Mouse (Mus musculus) lung, embryonic 14.5 days (tissue): ENCODE data around the gene Astn1. TPM values are rescaled to one million over a fixed set of nuclear protein-coding genes. Genes with fewer than 3 reads are reported as not detected.

Experiments used
- ATAC-seq: fragments of 200-750 bp; cut with Nextera tagmentation; 2 replicates; pipeline ENCODE4 v1.8.0; 2017; ENCODE audit warnings: mild to moderate bottlenecking, moderate TSS enrichment, moderate library complexity; ENCODE audit not compliant: insufficient read depth
- DNase-seq: peaks from one replicate; pipeline ENCODE4 v3.0.0-alpha.2; 2015
- H3K27ac ChIP-seq: fragments of 300-500 bp; sonication (generic); 2 replicates; pipeline ENCODE4 v1.5.1; 2014; ENCODE audit warnings: low read depth, mild to moderate bottlenecking, moderate library complexity
- H3K27me3 ChIP-seq: fragments of 300-500 bp; sonication (generic); 2 replicates; pipeline ENCODE4 v1.6.1; 2014; ENCODE audit warnings: low read length, control low read depth; ENCODE audit not compliant: insufficient read depth
- H3K36me3 ChIP-seq: fragments of 300-500 bp; sonication (generic); 2 replicates; pipeline ENCODE4 v1.6.1; 2014; ENCODE audit warnings: control low read depth; ENCODE audit not compliant: insufficient read depth
- H3K4me1 ChIP-seq: fragments of 300-500 bp; sonication (generic); 2 replicates; pipeline ENCODE4 v1.6.1; 2014; ENCODE audit warnings: antibody characterized with exemption, control low read depth; ENCODE audit not compliant: insufficient read depth
- H3K4me2 ChIP-seq: fragments of 300-500 bp; sonication (generic); 2 replicates; pipeline ENCODE4 v1.6.1; 2014; ENCODE audit warnings: mild to moderate bottlenecking
- H3K4me3 ChIP-seq: fragments of 300-500 bp; sonication (generic); 2 replicates; pipeline ENCODE4 v1.5.1; 2014; ENCODE audit warnings: low read depth, low read length
- H3K9ac ChIP-seq: fragments of 300-500 bp; sonication (generic); 2 replicates; pipeline ENCODE4 v1.6.1; 2014
- H3K9me3 ChIP-seq: fragments of 300-500 bp; sonication (generic); 2 replicates; pipeline ENCODE4 v1.6.1; 2016; ENCODE audit warnings: low read depth, low read length, control low read depth
- CTCF ChIP-seq: IDR thresholded peaks from 2 replicates; pipeline ENCODE4 v1.5.1; 2016; ENCODE audit warnings: antibody characterized with exemption, low read depth
- WGBS: fragments of 180-500 bp; shearing (Covaris S2); extraction: QIAGEN DNeasy Blood & Tissue Kit; methylation state at CpG from one replicate; pipeline ENCODE4 v1.1.7; 2014; 5-methylcytosine and 5-hydroxymethylcytosine counted together
- polyA plus RNA-seq: library from polyadenylated mRNA; unstranded; fragments of >200 nt; fragmentation: Nextera tagmentation; extraction: Ambion mirVana; gene quantifications from 2 replicates; pipeline ENCODE4 v1.2.1, GENCODE M21; 2014

Astn1 gene
- polyA plus RNA-seq, 1 experiment from 2014 or later, result 0.36 TPM

DNA sequence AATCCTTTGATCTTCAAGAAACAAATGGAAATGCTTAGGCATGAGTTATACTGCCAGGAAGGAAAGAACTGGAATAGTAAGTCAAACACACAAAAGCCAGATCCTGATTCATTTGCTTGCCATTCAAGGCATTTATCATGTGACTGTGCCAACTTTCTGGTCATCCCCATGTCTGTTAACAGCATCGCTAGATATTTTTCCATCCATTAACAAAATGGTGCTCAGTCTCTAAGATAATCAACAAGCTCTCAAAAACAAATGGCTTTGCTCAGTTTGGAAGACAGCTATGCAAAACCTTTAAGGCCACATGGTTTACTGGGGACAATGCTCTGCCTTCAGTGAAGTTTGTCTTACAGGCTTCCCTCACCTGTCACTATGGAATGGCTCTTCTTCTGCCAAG lies 115.8 kb downstream of the Astn1 start:
- Histone ChIP-seq H3K4me3 (no peak overlapping the region), H3K36me3 (no peaks in the 10 kb centered on the region), H3K4me2 (no peak overlapping the region), H3K4me1 (no peaks in the 10 kb centered on the region), H3K27ac (no peak overlapping the region), H3K9me3 (no peaks in the 10 kb centered on the region), H3K27me3 (no peaks in the 10 kb centered on the region), H3K9ac (no peak overlapping the region)
- no peak for TF ChIP-seq CTCF
- ATAC-seq, result no peak
- 90% methylated on average over 1 of the region's 1 CpGs for WGBS
- no peak for DNase-seq

DNA sequence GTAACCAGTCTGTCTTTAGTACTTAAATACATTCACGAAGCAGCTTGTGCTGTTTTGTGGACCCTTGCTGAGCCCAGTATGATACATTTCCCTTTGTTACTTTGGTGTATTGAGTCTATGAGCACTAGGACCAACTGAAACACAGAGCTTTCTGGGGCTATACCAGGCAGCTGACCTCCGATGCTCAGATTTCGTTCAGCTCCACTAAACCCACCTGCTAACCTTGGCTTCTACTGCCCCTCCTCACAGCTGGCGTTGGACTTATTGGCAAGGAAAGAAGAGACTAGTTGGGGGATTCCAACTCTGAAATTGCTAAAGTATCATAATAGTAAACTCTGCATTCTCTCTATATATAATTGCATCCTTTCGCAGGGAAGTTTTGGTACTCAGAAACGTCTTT lies 118.2 kb downstream of the Astn1 start:
- Histone ChIP-seq H3K4me2 (no peak overlapping the region), H3K9ac (no peak overlapping the region), H3K9me3 (no peaks in the 10 kb centered on the region), H3K27me3 (no peaks in the 10 kb centered on the region), H3K36me3 (no peaks in the 10 kb centered on the region), H3K27ac (no peak overlapping the region), H3K4me3 (no peak overlapping the region), H3K4me1 (no peaks in the 10 kb centered on the region)
- no peak for ATAC-seq
- WGBS, result 82% methylated on average over 6 of the region's 6 CpGs
- TF ChIP-seq CTCF, result no peak
- DNase-seq, result no peak

DNA sequence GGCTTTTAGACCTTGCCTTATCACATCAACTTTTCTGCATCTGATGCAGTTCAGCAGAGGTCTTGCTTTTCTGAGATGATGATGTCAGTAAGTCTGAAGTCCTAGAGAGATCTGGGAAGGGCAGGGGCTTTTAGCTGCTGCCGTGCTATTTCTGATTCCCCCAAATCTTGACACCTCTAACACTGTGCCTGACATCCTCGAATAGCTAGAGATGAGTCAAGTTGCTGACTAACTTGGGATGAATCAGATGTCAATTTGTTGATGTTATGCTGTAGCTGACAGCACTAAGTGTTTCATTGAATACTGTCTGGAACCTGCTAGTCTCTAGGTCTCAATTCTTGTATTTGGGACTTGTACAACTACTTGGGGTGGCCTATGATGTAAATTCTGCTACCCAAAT lies 121.7 kb downstream of the Astn1 start:
- Histone ChIP-seq H3K27ac (no peak overlapping the region), H3K4me3 (no peak overlapping the region), H3K27me3 (no peaks in the 10 kb centered on the region), H3K9ac (no peak overlapping the region), H3K9me3 (no peaks in the 10 kb centered on the region), H3K4me2 (no peak overlapping the region), H3K4me1 (no peaks in the 10 kb centered on the region), H3K36me3 (no peaks in the 10 kb centered on the region)
- ATAC-seq, result no peak
- no peak for TF ChIP-seq CTCF
- no peak for DNase-seq
- 62% methylated on average over 2 of the region's 2 CpGs for WGBS

DNA sequence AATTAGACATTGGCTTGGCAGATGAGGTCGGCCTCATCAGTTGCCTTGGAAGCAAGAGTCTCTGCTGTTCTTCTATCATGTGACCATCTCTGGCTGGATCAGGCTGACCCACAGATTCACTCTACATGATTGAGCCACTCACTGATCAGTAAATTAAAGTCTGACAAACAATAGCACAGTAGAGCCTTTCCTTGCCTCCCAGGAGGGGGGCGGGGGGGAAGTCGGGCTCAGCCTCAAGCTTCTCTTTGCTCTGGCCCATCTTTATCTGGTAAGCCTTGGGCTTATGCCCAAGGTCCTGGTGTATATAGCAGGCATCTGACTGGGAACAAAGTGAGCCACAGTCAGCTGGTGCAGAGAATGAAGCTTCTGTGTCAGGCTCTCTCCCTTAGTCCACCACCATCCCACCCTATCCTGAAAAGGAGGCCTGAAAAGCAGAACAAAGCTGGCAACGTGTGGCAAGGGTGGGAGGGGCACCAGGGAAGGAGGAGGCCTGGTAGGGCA lies 127.5 kb downstream of the Astn1 start:
- no peak overlapping the region for H3K27ac ChIP-seq
- ATAC-seq, result no peak
- no peaks in the 10 kb centered on the region for H3K36me3 ChIP-seq
- H3K9me3 ChIP-seq, result no peaks in the 10 kb centered on the region
- no peaks in the 10 kb centered on the region for H3K27me3 ChIP-seq
- H3K4me1 ChIP-seq, result no peaks in the 10 kb centered on the region
- H3K4me2 ChIP-seq, result no peak overlapping the region
- H3K4me3 ChIP-seq, result no peak overlapping the region
- TF ChIP-seq CTCF, result no peak
- no peak for DNase-seq
- no peak overlapping the region for H3K9ac ChIP-seq
- 58% methylated on average over 4 of the region's 4 CpGs for WGBS

DNA sequence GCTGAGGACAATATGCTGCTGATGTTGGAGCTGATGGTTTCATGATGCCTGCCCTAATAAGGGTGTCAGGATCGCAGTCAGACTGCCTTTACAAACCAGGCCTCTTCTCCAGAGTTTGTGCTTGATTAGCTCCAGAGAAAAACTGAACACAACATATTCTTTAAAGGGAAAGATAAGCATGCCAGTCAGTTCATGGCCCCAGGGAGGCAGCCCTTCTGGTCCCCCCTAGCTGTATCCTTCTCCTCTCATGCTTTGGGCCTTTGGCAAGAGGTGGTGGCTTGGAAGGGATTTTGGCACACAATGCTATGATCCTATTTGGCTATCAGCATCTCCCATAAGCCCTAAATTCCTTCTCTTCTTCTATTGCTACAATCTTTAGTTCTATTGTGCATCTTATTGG lies 128.1 kb downstream of the Astn1 start:
- 67% methylated on average over 1 of the region's 1 CpGs for WGBS
- H3K4me2 ChIP-seq, result no peak overlapping the region
- no peak for ATAC-seq

DNA sequence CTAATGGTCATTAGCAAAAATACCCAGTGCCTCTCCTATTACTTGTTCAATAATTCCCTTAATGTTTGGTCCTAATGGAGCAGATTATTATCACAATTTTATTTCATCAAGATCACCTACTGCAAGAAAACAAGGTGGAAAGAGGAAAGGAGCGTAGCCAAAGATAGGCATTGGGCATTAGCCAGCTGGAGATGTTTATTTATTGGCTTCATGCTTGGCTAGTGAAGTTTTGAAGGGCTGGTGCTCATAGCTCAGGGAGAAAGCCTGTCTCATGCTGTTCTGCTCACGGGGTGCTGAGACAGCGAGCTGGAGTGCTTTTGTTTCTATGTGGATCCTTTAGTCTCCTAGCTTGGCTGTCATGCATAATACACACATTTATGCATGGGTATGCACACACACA lies 131.2 kb downstream of the Astn1 start:
- Histone ChIP-seq H3K4me1 (no peaks in the 10 kb centered on the region), H3K36me3 (no peaks in the 10 kb centered on the region), H3K9ac (no peak overlapping the region), H3K4me2 (no peak overlapping the region), H3K4me3 (no peak overlapping the region), H3K27me3 (no peaks in the 10 kb centered on the region), H3K27ac (no peak overlapping the region), H3K9me3 (no peaks in the 10 kb centered on the region)
- DNase-seq (no peak), ATAC-seq (no peak)
- 67% methylated on average over 3 of the region's 3 CpGs for WGBS
- TF ChIP-seq CTCF, result no peak

More for the DNA sequence above, 128.1 kb downstream of the Astn1 start:
- Histone ChIP-seq H3K27me3 (no peaks in the 10 kb centered on the region), H3K36me3 (no peaks in the 10 kb centered on the region), H3K4me1 (no peaks in the 10 kb centered on the region), H3K27ac (no peak overlapping the region), H3K4me3 (no peak overlapping the region), H3K9ac (no peak overlapping the region), H3K9me3 (no peaks in the 10 kb centered on the region)
- TF ChIP-seq CTCF, result no peak
- DNase-seq, result no peak

DNA sequence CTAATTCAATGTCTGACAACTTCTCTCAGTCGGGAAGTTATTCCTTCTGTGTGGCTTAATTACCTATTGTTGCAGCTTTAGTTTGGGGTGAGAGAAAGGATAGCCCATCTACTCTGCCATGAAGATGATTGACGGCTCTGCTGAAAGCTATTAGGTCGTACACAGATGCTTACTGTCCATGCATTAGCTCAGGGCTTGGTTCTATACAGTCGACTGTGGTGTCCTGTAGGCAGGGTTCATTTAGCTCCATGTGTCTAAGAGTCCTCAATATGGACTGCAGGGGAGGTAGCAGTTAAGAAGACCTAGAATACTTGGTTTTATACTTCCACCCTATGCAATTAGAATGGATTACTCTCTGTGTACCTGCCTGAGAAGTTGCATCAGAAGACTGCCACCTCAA lies 138.1 kb downstream of the Astn1 start:
- no peak for ATAC-seq
- Histone ChIP-seq H3K9me3 (no peaks in the 10 kb centered on the region), H3K36me3 (no peaks in the 10 kb centered on the region), H3K4me1 (no peaks in the 10 kb centered on the region), H3K4me3 (no peak overlapping the region), H3K9ac (no peak overlapping the region), H3K4me2 (no peak overlapping the region), H3K27me3 (no peaks in the 10 kb centered on the region), H3K27ac (no peak overlapping the region)
- WGBS, result 53% methylated on average over 4 of the region's 4 CpGs
- DNase-seq, result no peak
- no peak for TF ChIP-seq CTCF

DNA sequence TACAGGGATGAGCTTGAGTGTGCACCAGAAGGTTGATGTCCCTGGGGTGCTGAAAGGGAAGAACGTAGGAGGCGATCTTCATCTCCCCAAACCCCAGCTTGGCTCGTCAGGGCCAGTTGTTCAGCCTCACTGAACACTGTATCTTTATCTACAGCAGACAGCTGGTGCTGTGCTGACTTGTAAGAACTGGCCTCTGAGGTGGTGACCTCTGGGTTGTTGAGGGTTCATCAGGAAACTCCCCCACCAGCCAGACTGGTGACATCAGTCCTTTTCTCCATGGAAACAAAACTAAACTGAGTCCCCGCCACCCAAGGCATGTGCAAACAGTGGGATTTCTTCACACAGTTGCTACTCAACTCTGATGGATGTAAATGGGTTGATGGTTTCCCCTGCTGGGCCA lies 138.9 kb downstream of the Astn1 start:
- Histone ChIP-seq H3K36me3 (no peaks in the 10 kb centered on the region), H3K4me1 (no peaks in the 10 kb centered on the region), H3K9me3 (no peaks in the 10 kb centered on the region), H3K4me2 (no peak overlapping the region), H3K27me3 (no peaks in the 10 kb centered on the region), H3K27ac (no peak overlapping the region), H3K9ac (no peak overlapping the region), H3K4me3 (no peak overlapping the region)
- DNase-seq, result peak; percentile 3
- WGBS, result 25% methylated on average over 4 of the region's 4 CpGs
- TF ChIP-seq CTCF, result no peak
- ATAC-seq, result peak; percentile 28; the same call in 1 of the 2 replicates
